Mouse (Mus musculus) C2C12 (cell line): ENCODE data around the gene Src.

Source experiments
- CTCF ChIP-seq: IDR thresholded peaks from one replicate; pipeline ENCODE4 v1.5.1; 2011; ENCODE audit not compliant: control insufficient read depth, insufficient read depth, insufficient read length
- FOSL1 ChIP-seq: IDR thresholded peaks from one replicate; pipeline ENCODE4 v1.8.0; 2011; ENCODE audit warnings: mild to moderate bottlenecking, low read length; ENCODE audit not compliant: poor library complexity, insufficient read depth, severe bottlenecking
- MAX ChIP-seq: IDR thresholded peaks from one replicate; pipeline ENCODE4 v1.6.1; 2011; ENCODE audit warnings: mild to moderate bottlenecking, control low read depth
- MYOG ChIP-seq: IDR thresholded peaks from one replicate; pipeline ENCODE4 v1.6.1; 2011; ENCODE audit not compliant: control insufficient read depth, insufficient read length; ENCODE audit errors: extremely low read depth
- USF1 ChIP-seq: IDR thresholded peaks from one replicate; pipeline ENCODE4 v1.6.1; 2011; ENCODE audit warnings: low read depth, mild to moderate bottlenecking, control low read depth, moderate library complexity

DNA sequence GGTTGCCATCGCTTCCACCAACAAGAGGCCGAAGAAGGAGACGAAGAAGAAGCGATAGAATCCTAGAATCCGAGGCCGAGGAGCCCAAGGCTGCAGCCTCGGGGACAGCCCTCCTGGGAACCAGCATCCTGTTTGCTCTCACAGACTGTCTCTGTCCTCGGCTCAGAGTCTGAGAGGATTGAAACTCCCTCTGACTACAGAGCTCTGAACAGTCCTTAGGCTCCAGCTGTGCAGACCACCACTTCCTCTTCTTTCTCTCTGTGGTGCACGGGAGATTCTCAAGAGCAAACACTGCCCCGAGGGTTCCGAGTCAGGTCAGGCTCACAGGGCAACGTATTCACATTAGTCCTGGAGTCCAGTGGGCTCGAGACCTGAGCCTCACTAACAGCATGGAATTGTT is 22.3 kb upstream of the Src start:
- TF ChIP-seq CTCF (no peak), MYOG (no peak), USF1 (no peak), MAX (no peak), FOSL1 (no peak)
